Mouse (Mus musculus) midbrain, embryonic 11.5 days (tissue): Measurements from ENCODE around the gene Pyurf. TPM values are rescaled to one million over a fixed set of nuclear protein-coding genes. Genes with fewer than 3 reads are reported as not detected.

Experiments
- ATAC-seq: fragments of 200-750 bp; cut with Nextera tagmentation; 2 replicates; pipeline ENCODE4 v1.8.0; 2017; ENCODE audit warnings: moderate TSS enrichment, moderate library complexity; ENCODE audit not compliant: low FRiP score
- DNase-seq: peaks from one replicate; pipeline ENCODE4 v3.0.0; 2015; ENCODE audit warnings: low spot score; ENCODE audit errors: missing footprints
- H3K27ac ChIP-seq: fragments of 300-500 bp; sonication (generic); 2 replicates; pipeline ENCODE4 v1.5.1; 2014; ENCODE audit warnings: low read depth, low read length
- H3K27me3 ChIP-seq: fragments of 300-500 bp; sonication (generic); 2 replicates; pipeline ENCODE4 v1.6.1; 2014; ENCODE audit warnings: mild to moderate bottlenecking, low read length, moderate library complexity, mixed read lengths; ENCODE audit not compliant: control insufficient read depth, insufficient read depth
- H3K36me3 ChIP-seq: fragments of 300-500 bp; sonication (generic); 2 replicates; pipeline ENCODE4 v1.6.1; 2014; ENCODE audit warnings: mild to moderate bottlenecking, low read length, moderate library complexity, mixed read lengths; ENCODE audit not compliant: control insufficient read depth, insufficient read depth
- H3K4me1 ChIP-seq: fragments of 300-500 bp; sonication (generic); 2 replicates; pipeline ENCODE4 v1.6.1; 2014; ENCODE audit warnings: low read length; ENCODE audit not compliant: control insufficient read depth, insufficient read depth
- H3K4me2 ChIP-seq: fragments of 300-500 bp; sonication (generic); 2 replicates; pipeline ENCODE4 v1.6.1; 2014; ENCODE audit warnings: mild to moderate bottlenecking, moderate library complexity
- H3K4me3 ChIP-seq: fragments of 300-500 bp; sonication (generic); 2 replicates; pipeline ENCODE4 v1.5.1; 2014; ENCODE audit warnings: low read depth, low read length
- H3K9ac ChIP-seq: fragments of 300-500 bp; sonication (generic); 2 replicates; pipeline ENCODE4 v1.6.1; 2014; ENCODE audit warnings: low read length
- H3K9me3 ChIP-seq: fragments of 300-500 bp; sonication (generic); 2 replicates; pipeline ENCODE4 v1.6.1; 2016; ENCODE audit warnings: low read length; ENCODE audit not compliant: control insufficient read depth
- WGBS: fragments of 180-500 bp; shearing (Covaris S2); extraction: QIAGEN DNeasy Blood & Tissue Kit; methylation state at CpG from one replicate; pipeline ENCODE4 v1.1.7; 2014; 5-methylcytosine and 5-hydroxymethylcytosine counted together
- polyA plus RNA-seq: library from polyadenylated mRNA; unstranded; fragments of >200 nt; fragmentation: Nextera tagmentation; extraction: Ambion mirVana; gene quantifications from 2 replicates; pipeline ENCODE4 v1.2.1, GENCODE M21; 2014

Pyurf gene
- 15.7 and 17.9 TPM in 2 replicates for polyA plus RNA-seq

- Histone ChIP-seq H3K9me3 (no peaks in the 10 kb centered on the region), H3K36me3 (no peaks in the 10 kb centered on the region; the same call in 1 of the 2 replicates), H3K4me1 (no peaks in the 10 kb centered on the region), H3K27me3 (no peaks in the 10 kb centered on the region), H3K27ac (peak within 1 kb of the TSS; percentile 79), H3K9ac (peak within 1 kb of the TSS; percentile 70), H3K4me2 (peak within 1 kb of the TSS; percentile 61), H3K4me3 (peak within 1 kb of the TSS; percentile 56)
- ATAC-seq (peak; percentile 98), DNase-seq (peak; percentile 98)
- under 1% methylated on average over 43 of the region's 52 CpGs for WGBS
These were observed at the start of gene Pyurf for GRCm38 (mm10) chr6:57691467-57692261. Pyurf (minus strand) TSS chr6:57692078.

GRCm38 (mm10) chr6:57721347-57721746 lies 29.5 kb upstream of the Pyurf start:
- no peaks in the 10 kb centered on the region for H3K4me1 ChIP-seq
- no peaks in the 10 kb centered on the region for H3K27me3 ChIP-seq
- no peaks in the 10 kb centered on the region; the same call in 1 of the 2 replicates for H3K9me3 ChIP-seq
- ATAC-seq (no peak), DNase-seq (no peak)
- no peak overlapping the region for H3K4me2 ChIP-seq
- H3K36me3 ChIP-seq = no peaks in the 10 kb centered on the region
- no peak overlapping the region for H3K9ac ChIP-seq
- no peak overlapping the region for H3K4me3 ChIP-seq
- WGBS = 92% methylated on average over 1 of the region's 1 CpGs
- H3K27ac ChIP-seq = no peak overlapping the region

DNA sequence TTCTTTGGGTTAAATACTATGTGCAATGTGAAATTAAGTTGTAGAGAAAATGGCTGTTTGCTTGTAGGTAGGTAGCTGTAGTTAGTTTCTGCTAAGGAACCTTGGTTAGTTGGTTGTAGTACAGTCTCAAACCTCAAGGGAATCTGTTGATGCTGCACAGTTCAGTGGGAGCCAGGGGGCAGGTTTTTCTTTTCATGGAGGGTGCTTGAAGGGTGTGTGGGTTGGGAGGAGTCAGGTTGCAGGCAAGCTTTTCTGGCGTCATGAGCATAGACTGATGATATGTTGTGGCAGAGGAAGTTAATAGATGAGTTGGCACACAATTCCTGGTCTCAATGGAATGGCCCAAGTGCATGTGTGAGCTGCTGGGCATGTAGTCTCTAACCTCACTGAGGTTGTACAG lies 19.8 kb upstream of the Pyurf start:
- 38% methylated on average over 1 of the region's 1 CpGs for WGBS
- Histone ChIP-seq H3K4me1 (no peaks in the 10 kb centered on the region), H3K4me3 (no peak overlapping the region), H3K4me2 (no peak overlapping the region), H3K27ac (no peak overlapping the region), H3K9me3 (no peaks in the 10 kb centered on the region), H3K36me3 (no peaks in the 10 kb centered on the region), H3K9ac (no peak overlapping the region), H3K27me3 (no peaks in the 10 kb centered on the region)
- ATAC-seq = no peak
- no peak for DNase-seq

GRCm38 (mm10) chr6:57706721-57707120 lies 14.8 kb upstream of the Pyurf start:
- no peak overlapping the region for H3K4me3 ChIP-seq
- H3K27ac ChIP-seq = no peak overlapping the region
- H3K4me2 ChIP-seq = no peak overlapping the region
- H3K9me3 ChIP-seq = no peaks in the 10 kb centered on the region
- H3K4me1 ChIP-seq = peaks cover 4% of the 10 kb centered on the region; the same call in 1 of the 2 replicates
- 98% methylated on average over 1 of the region's 1 CpGs for WGBS
- no peaks in the 10 kb centered on the region for H3K36me3 ChIP-seq
- H3K27me3 ChIP-seq = no peaks in the 10 kb centered on the region
- H3K9ac ChIP-seq = no peak overlapping the region
- DNase-seq = no peak
- no peak for ATAC-seq

DNA sequence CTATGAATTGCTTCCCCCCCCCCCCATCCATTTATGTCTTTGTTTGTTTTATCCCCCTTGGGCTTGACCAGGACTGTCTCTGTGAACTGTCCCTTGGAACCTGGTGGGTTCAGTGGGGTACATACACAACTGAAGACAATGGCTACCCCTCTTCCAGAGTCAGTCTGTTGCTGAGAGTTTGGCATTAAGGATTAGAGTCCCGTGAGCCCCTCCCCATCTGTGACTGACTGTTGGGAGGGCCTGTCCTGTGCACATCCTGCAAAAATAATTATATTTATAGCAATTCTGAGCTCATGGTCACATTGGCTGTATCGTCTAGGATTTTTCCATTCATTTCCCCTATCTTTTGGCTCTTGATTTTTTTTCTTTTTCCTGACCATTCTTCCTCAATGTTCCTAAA lies 11.8 kb upstream of the Pyurf start:
- peak; percentile 45 for ATAC-seq
- no peaks in the 10 kb centered on the region for H3K36me3 ChIP-seq
- WGBS = 32% methylated on average over 2 of the region's 2 CpGs
- H3K4me3 ChIP-seq = peak overlapping the region; percentile 72
- H3K27ac ChIP-seq = peak overlapping the region; percentile 94
- H3K9me3 ChIP-seq = no peaks in the 10 kb centered on the region
- peaks cover 6% of the 10 kb centered on the region; the same call in 1 of the 2 replicates for H3K4me1 ChIP-seq
- peak; percentile 87 for DNase-seq
- peak overlapping the region; percentile 60 for H3K4me2 ChIP-seq
- H3K9ac ChIP-seq = peak overlapping the region; percentile 88
- H3K27me3 ChIP-seq = no peaks in the 10 kb centered on the region

DNA sequence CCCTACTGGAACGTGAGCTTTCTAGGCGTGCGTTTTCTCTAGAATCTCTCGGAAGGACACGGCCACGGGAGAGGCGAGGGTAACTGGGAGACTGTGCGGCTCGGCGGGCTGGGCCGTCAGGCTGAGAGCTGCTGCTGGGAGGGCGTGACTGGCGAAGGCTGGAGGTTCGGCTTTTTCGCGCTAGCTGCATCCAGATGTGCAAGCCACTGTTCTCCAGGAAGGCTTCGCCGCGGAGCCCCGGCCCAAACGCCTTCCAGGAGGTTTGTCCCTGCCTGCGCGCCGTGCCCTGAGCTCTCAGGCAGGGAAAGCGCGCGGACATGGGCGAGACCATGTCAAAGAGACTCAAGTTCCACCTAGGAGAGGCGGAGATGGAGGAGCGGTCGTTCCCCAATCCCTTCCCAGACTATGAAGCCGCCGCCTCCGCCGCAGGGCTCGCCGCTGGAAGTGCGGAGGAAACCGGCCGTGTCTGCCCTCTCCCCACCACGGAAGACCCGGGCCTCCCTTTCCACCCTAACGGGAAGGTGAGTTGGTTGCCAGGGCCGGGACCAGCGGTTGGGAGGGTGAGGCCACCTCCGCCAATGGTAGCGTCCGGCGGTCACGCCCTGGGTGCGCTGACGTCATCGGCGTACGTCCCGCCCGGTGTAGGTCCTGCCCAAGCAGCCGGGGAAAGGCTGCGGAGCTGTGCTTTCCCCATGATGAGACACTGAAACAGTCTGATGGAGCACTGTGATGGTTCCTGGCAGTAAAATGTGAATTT lies 11.0 kb upstream of the Pyurf start:
- Histone ChIP-seq H3K36me3 (no peaks in the 10 kb centered on the region), H3K9me3 (no peaks in the 10 kb centered on the region), H3K4me3 (peak overlapping the region; percentile 72), H3K27me3 (no peaks in the 10 kb centered on the region), H3K4me1 (peaks cover 6% of the 10 kb centered on the region; the same call in 1 of the 2 replicates), H3K27ac (peak overlapping the region; percentile 94), H3K4me2 (peak overlapping the region; percentile 60), H3K9ac (peak overlapping the region; percentile 88)
- under 1% methylated on average over 59 of the region's 59 CpGs for WGBS
- DNase-seq = peak; percentile 98
- ATAC-seq = peak; percentile 99

GRCm38 (mm10) chr6:57702376-57702742 lies 10.5 kb upstream of the Pyurf start, which contains the start of gene Lancl2:
Lancl2 (plus strand) TSS chr6:57702540.
- Histone ChIP-seq H3K36me3 (no peaks in the 10 kb centered on the region), H3K4me2 (peak within 1 kb of the TSS; percentile 60), H3K4me1 (peaks cover 6% of the 10 kb centered on the region; the same call in 1 of the 2 replicates), H3K27ac (peak within 1 kb of the TSS; percentile 94), H3K4me3 (peak within 1 kb of the TSS; percentile 72), H3K27me3 (no peaks in the 10 kb centered on the region), H3K9ac (peak within 1 kb of the TSS; percentile 88), H3K9me3 (no peaks in the 10 kb centered on the region)
- ATAC-seq (peak; percentile 41), DNase-seq (no peak)
- 0% methylated on average over 10 of the region's 10 CpGs for WGBS

GRCm38 (mm10) chr6:57701686-57702085 lies 9.8 kb upstream of the Pyurf start:
- DNase-seq (peak; percentile 84), ATAC-seq (no peak)
- peaks cover 6% of the 10 kb centered on the region; the same call in 1 of the 2 replicates for H3K4me1 ChIP-seq
- WGBS = 61% methylated on average over 4 of the region's 4 CpGs
- H3K27ac ChIP-seq = peak overlapping the region; percentile 94; the same call in 1 of the 2 replicates
- peak overlapping the region; percentile 27; the same call in 1 of the 2 replicates for H3K9ac ChIP-seq
- no peaks in the 10 kb centered on the region for H3K36me3 ChIP-seq
- H3K4me3 ChIP-seq = peak overlapping the region; percentile 72; the same call in 1 of the 2 replicates
- no peaks in the 10 kb centered on the region for H3K9me3 ChIP-seq
- H3K4me2 ChIP-seq = peak overlapping the region; percentile 60
- H3K27me3 ChIP-seq = no peaks in the 10 kb centered on the region
